Mouse (Mus musculus): ENCODE results near the gene Tcf25.
"Not testable (repeated sequence)": the region's sequence is repeated elsewhere in the genome, so short reads cannot be mapped to it uniquely, and the experiment has no call there.

The Tcf25 gene

DNA sequence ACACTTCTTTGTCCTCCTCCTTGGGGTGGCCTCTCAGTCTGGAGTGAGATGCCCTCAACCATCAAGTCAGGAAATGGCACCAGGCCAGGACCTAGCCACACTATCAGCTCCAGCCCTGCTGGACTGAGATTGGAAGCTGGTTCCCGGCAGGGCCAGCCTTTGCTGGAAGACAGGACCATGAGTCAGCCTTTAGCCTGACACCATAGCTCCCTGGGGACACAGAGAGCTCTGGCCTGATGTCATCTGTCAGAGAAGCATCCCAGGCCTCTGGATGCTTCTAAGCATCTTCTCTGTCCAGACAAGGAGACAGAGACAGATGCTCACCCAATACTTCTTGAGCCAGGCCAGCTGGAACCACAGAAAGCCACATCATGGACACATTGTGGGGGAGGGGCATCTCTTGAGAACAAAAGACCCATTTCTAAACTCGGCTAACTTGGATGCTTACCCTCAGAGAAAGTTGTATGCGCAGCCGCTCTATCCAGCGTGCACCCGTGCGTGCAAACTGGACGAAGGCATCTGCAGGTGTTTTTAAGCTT, 36.6 kb downstream of the Tcf25 start:
- DNase-seq (ENCODE audit: low read depth, low spot score), result peak; percentile 73

DNA sequence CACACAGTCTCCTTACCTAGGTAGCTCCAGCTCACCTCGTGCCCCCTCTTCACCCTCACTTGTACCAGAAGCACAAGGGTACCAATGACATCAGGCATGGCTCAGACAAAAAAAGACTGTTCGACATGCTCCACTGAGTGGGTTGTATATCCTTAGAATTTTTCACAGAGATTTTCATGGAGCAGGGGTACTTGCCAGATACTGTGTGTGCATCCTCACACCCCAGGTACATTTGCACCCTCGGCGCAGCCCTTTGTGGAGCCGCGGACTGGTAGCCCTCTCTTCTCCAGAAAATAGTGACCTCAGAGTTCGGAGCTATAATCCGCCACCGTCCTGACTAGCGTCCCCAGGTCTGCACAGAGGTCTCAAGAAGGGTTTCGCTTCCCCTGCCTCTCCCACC, 37.2 kb downstream of the Tcf25 start:
- no peak for DNase-seq (ENCODE audit: low read depth, low spot score)

DNA sequence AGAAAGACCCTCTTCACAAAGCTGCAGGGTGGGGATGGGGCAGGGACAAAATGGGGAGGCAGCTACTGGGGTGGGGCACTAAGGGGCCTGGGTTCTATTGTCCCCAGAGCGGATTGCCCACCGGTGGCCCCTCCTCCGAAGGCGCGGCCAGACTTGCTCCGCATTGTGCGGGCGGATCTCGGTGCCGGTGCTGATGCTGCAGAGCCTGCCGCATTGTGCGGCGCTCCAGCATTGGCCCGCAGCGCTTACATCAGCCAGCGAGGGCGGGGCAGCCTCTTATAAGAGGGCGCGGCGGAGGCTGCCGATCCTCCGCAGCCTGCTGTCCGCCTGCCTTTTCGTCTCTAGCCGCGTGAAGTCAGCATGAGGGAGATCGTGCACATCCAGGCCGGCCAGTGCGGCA, 37.7 kb downstream of the Tcf25 start, which contains the start of gene Tubb3:
Tubb3 (plus strand) TSS at position 179 of the 400 bp plus-strand sequence.
- peak; percentile 91 for DNase-seq (ENCODE audit: low read depth, low spot score)

DNA sequence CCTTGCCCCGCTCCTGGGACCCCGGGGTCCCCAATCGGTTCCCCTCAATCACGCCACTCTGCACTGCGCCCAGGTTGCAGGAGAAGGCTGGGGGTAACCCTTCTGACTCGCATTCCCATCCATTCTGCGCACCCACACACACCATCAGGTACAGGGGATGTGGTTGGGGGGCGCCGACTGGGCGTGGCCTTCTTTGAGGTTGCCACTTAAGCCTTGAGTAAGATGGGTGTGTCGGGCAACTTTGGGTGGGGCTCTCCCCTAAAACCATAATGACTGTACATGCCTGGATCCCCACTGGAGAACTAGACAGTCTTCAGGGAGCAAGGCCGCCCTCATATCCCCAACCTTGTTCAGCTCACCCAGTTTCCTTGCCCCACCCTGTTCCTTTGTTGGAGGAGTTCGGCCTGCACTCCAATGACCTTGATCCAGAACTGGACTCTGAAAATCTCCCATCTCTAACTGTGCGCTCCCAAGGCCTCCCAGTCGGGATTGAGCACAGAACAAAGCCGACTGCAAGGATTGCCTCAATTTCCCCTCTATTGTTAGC, 38.3 kb downstream of the Tcf25 start:
- DNase-seq (ENCODE audit: low read depth, low spot score), result no peak

DNA sequence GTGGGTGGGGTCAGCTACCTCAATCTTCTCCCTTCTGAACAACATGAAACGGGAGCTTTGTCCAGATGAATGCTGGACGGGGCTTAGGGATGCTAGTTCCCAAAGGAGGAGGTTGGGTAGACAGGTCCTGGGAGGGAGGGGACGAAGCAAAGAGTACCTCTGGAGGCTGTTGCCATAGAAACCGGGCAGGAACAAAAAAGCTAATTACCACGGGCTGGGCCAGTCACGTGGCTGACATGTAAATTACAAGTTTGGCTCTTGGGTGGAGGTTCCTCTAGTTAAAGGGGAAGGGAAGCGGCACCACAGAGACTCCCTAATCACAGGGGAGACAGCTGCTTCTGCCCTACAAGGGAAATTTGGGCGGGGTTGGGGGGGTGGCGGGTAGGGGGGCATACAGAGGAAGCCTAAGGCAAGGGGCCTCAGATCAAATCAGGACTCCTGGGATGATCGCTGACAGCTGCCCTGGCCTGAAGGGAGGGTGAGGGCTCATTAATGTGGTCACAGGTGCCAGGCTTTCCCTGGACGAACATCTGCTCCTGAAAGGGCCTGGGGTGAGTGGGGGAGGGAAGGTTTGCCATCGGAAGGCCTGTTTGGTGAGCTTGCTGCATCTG, 39.1 kb downstream of the Tcf25 start:
- peak; percentile 78 for DNase-seq (ENCODE audit: low read depth, low spot score)

DNA sequence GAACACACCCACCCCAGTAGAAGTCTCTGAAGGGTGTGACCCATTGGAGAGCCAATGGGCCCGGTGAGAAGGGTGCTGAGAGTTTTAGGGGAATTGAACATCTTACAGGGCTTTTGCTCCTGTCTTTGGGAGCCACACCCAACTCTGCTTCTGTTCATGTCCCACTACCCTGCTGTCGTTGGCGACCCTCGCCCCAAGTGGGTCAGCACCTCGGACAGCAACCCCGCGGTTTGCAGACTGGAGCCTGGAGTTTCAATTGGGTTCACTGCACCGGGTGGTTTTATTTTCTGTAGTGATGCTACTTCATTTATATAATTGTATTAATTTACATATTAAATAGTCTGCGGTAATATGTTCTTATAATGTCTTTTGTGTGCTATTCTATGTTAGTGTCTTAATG, 40.7 kb downstream of the Tcf25 start:
- DNase-seq (ENCODE audit: low read depth, low spot score), result no peak

DNA sequence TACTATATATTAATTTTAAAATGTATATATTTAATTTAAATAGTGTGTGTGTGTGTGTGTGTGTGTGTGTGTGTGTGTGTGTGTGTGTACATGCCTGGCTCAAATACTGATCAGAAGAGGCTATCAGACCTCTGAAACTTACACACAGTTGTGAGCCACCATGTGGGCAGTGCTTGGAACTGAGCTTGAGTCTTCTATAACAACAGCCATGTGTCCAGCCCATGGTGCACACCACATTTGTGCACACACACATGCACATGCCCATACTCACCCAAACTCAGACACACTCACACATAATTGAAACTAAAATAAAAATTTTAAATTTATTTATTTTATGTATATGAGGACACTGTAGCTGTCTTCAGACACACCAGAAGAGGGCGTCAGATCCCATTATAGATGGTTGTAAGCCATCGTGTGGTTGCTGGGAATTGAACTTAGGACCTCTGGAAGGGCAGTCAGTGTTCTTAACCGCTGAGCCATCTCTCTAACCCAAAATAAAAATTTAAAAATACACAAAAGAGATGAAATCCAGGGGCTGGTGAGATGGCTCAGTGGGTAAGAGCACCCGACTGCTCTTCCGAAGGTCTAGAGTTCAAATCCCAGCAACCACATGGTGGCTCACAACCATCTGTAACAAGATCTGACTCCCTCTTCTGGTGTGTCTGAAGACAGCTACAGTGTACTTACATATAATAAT, 41.6 kb downstream of the Tcf25 start:
- not testable (repeated sequence) for DNase-seq (ENCODE audit: low read depth, low spot score)

DNA sequence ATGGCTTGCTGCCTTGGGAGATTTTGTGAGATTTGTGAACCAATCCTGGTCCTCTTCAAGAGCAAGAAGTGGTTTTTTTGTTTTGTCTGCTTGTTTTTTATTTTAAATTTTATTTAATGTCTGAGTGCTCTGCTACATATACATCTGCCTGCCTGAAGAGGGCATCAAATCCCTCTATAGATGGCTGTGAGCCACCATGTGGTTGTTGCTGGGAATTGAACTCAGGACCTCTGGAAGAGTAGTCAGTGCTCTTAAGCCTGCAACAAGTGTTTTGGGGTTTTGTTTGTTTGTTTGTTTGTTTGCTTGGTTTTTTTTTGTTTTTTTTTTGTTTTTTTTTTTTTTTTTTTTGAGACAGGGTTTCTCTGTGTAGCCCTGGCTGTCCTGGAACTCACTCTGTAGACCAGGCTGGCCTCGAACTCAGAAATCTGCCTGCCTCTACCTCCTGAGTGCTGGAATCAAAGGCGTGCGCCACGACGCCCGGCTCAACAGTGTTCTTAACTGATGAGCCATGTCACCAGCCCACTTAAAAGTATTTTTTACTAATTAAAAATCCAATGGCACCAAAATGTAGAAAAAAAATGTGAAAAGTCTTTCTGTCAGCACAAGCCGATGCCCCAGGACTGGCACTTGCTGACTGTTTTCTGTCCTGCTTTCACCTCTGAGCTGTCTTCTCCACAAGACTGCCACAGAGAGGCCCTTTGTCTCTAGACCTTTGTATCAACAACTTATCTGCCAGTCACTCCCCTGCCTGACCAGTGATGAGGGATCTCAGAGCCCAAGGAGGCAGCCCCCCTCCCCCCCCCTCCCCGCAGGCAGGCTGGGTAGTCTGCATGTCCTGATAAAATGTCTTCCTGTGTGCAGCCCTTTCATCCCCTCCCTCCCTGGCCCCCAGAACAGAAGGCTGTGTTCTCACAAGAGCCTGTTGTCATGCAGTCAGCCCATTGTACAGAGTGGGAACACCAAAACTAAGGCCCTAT, 42.7 kb downstream of the Tcf25 start:
- DNase-seq (ENCODE audit: low read depth, low spot score), result peak; percentile 71

DNA sequence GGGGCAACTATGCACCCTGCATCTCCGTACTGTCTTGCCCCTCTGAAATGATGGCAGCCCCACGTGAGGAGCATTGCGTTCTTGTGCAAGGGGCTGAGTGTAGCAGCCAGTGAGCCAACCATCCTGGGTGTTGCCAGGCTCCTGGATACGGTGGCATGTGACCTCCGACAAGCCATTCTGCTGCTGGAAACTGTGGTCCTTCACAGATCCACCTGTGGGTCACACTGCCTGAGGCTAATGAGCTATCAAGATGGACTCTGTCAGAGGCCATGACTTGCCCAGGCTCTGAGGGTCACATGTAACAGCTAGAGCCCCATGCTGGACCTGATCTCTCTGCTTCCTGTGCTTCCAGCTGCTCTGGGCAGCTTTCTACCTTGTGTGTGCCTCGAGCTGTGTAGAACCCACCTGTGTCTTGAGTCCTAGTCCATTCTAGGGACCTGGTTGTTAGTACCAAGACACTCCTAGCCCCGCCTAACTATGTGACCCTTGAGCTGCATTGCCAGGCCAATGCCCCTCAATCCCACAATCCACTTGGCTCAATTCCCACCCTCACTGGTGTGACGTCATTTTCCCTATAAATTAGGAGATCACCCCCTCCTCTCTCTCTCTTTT, 43.5 kb downstream of the Tcf25 start:
- no peak for DNase-seq (ENCODE audit: low read depth, low spot score)

DNA sequence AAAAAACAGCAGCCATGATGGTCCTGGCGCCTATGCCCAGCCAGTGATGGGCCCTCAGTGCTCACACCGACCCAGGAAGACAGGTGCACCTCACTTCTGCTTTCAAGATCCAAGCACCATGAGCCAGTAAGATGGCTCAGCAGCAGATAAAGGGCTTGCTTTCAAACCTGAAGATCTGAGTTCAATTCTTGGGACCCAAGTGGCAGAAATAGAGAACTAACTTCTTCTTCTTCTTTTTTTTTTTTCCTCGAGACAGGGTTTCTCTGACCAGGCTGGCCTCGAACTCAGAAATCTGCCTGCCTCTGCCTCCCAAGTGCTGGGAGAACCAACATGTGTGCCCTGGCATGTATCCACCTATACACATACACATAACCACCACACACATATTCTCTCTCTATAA, 46.2 kb downstream of the Tcf25 start:
- DNase-seq (ENCODE audit: low read depth, low spot score), result peak; percentile 84

DNA sequence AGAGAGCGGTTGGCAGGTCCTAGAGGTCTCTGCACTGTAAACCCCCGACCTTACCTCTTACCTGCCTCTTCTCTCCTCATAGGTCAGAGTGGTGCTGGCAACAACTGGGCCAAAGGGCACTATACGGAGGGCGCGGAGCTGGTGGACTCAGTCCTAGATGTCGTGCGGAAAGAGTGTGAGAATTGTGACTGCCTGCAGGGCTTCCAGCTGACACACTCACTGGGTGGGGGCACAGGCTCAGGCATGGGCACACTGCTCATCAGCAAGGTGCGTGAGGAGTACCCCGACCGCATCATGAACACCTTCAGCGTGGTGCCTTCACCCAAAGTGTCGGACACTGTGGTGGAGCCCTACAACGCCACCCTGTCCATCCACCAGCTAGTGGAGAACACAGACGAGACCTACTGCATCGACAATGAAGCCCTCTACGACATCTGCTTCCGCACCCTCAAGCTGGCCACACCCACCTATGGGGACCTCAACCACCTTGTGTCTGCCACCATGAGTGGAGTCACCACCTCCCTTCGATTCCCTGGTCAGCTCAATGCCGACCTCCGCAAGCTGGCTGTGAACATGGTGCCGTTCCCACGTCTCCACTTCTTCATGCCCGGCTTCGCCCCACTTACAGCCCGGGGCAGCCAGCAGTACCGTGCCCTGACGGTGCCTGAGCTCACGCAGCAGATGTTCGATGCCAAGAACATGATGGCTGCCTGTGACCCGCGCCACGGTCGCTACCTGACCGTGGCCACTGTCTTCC, 47.1 kb downstream of the Tcf25 start:
- DNase-seq (ENCODE audit: low read depth, low spot score), result no peak

DNA sequence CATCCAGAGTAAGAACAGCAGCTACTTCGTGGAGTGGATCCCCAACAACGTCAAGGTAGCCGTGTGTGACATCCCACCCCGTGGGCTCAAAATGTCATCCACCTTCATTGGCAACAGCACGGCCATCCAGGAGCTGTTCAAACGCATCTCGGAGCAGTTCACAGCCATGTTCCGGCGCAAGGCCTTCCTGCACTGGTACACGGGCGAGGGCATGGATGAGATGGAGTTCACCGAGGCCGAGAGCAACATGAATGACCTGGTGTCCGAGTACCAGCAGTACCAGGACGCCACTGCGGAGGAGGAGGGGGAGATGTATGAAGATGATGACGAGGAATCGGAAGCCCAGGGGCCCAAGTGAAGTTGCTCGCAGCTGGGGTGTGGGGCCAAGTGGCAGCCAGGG, 47.8 kb downstream of the Tcf25 start:
- DNase-seq (ENCODE audit: low read depth, low spot score), result no peak

DNA sequence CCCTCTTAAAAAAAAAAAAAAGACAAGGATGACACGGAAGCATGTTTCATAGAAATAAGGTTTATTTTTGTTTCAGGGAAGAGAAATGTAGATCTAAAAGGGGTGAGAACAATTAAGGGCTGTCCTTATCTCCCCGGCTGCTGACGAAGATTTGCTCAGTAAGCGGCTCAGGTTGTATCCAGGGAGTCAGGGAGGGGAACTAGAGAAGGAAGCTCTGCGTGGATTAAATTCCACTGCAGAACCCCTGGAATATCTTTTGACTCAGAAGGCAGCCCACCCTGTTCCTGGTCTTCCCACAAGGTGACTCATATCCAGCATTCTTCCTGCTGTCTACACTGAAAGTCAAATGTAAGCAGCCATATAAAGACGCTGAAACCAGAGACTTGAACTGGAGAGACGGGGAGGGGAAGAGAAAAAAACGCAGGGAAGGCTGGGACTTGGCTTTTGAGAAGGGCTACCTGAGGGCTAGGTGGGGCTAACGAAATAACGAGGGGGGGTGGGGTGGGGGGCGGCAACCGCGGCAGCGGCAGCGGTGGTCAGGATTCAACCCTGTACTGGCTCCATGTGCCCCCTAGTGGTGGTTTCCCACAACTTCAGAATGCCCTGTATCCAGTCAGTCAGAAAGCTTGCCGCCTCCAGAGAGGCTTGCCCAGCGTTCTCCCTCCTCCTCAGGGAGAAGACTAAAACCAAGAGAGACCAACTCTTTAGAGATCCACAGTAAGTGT, 48.7 kb downstream of the Tcf25 start:
- peak; percentile 77 for DNase-seq (ENCODE audit: low read depth, low spot score)

DNA sequence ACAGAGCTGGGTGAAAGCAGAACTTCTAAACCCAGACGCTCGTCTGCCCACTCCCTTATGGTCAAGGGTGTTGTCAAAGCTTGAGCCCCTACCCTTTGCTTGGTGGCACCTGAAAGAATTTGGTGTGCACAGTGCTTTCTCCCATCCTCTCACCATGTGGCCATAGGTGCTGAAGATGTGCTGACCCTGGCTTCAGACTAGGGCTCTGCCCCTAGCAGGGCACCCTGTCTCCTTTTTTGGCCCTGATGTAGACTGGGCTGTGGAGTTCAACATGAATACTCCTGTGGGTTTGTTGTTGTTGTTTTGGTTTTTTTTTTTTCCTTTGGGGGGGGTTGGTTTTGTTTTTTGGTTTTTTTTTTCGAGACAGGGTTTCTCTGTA, 49.2 kb downstream of the Tcf25 start:
- no peak for DNase-seq (ENCODE audit: low read depth, low spot score)

DNA sequence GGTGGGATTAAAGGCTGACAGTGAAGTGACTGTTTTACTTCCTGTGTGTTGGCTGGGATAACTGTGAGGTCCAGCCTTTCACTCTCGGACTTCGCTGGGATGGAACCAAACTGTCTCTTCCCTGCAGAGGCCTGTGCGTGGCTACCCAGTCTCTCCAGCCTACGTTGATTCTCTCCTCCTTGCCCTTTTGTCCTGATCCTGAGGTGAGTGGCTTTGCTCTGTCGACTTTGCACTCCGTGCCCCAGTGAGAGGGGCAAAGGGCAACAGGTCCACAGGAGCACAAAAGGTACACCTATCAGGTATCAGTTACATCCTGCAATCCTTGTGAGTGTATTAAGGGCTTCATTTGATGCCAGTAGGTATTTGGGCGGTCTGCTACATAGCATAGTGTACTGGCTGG, 49.9 kb downstream of the Tcf25 start, which contains the start of gene Def8:
Def8 (plus strand) TSS at position 87 of the 400 bp plus-strand sequence.
- DNase-seq (ENCODE audit: low read depth, low spot score), result no peak

DNA sequence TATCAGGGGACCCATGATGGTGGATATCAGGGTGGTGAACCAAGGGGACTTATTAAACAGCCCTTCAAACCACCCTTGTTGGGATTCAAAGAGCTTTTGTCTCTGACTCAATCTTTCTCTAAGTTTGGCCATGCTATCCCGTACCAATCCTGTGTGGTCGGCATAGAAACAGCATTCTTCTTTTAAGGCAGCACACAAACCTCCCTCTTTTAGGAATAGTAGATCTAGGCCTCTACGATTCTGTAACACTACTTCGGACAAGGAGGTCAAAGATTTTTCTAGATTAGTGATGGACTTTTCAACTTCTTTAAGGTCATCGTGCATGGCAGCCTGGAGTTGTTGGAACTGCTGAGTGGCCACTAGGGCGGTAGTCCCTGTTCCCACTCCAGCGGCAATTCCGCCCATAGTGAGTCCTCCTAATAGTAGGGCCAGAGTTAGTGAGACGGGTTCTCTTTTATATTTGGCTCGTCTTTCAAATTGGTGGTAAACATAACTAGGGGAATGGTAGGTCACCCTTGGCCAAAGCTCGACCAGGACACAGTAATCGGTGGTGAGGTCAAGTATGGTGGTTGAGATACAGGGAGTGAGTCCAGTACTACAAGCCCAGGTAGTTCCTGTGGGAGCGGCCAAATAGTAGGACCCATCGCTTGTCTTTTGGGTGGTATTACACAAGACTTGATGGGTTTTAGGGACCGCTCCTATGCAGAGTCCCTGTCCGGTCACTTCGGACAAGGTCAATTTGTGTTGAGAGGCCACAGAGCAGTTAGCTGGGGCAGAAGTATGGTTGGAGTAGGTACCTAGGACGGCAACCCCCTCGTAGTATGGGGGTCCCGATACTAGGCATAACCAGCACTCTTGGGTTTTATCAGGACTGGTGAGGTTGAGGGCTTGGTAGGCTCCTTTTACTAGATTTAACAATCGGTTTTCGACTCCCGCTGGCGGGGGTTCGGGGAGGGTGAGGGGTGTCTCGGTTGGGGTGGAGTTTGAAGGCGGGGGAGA, 53.3 kb downstream of the Tcf25 start:
- DNase-seq (ENCODE audit: low read depth, low spot score), result peak; percentile 88

DNA sequence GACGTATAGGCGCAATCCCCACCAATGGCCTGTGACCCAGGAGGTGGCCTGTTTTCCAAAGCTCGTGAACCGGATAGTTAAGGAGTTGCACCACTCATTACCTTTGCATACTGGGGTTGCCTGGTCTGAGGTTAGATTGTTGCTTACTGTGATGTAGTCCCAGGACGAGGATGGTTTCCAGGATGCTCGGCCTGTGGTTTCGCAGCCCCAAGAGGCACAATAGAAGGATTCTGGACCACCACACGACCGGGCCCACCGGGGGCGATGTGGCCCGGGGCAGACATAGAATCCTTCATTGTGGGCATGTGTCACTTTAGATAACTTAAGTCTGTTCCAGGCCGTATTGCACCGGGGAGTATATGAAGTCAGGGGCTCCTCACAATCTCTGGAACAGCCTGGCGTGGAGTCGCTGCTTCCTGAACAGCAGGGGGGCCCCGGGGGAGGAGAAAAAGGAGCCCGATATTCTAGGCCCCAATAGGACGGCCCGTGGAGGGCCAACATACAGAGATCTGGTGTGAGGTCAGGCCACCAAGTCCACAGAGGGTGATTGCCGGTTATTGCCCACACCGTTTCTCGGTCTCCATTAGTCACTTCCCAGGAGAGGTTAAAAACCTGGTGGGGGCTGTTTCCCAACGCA, 54.2 kb downstream of the Tcf25 start:
- DNase-seq (ENCODE audit: low read depth, low spot score), result peak; percentile 86

DNA sequence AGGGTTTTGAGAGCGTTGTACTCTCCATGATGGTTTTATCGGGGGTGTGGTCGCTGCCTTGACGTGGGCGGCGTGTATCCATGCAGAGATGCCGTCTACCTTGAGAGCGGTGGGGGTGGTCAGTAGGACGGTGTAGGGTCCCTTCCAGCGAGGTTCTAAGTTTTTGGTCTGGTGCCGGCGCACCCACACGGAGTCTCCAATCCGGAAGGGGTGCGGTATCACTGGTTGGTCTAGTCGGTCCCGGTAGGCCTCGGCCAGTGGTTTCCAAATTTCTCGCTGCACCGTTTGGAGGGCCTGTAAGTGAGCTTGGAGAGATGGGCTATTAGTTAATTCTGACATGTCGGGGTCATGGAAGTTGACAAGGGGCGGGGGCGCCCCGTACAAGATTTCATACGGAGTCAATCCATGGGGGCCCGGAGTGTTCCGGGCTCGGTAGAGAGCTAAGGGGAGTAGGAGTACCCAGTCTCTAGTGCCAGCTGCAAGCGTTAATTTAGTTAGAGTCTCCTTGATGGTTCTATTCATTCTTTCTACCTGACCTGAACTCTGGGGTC, 54.9 kb downstream of the Tcf25 start:
- DNase-seq (ENCODE audit: low read depth, low spot score), result peak; percentile 97

Measured in A20 (cell line).